Mouse (Mus musculus) heart, postnatal 0 days (tissue): ENCODE measurements at regions not wholly inside any gene's neighbourhood (a gene's known extent, or its start where the extent isn't known, plus 50 kb on each side); places are given as distances from the start of the nearest gene placed in this dataset.

Source experiments
- ATAC-seq: fragments of 200-750 bp; cut with Nextera tagmentation; 2 replicates; pipeline ENCODE4 v1.8.0; 2017; ENCODE audit warnings: low read depth, moderate number of reproducible peaks, moderate library complexity; ENCODE audit not compliant: insufficient read depth
- DNase-seq: peaks from one replicate; pipeline ENCODE4 v3.0.0-alpha.2; 2016; ENCODE audit warnings: low spot score
- H3K27ac ChIP-seq: fragments of 300-500 bp; sonication (generic); 2 replicates; pipeline ENCODE4 v1.5.1; 2014; ENCODE audit warnings: low read depth, mild to moderate bottlenecking
- H3K27me3 ChIP-seq: fragments of 300-500 bp; sonication (generic); 2 replicates; pipeline ENCODE4 v1.6.1; 2014; ENCODE audit warnings: low read length, mixed read lengths; ENCODE audit not compliant: control insufficient read depth, insufficient read depth
- H3K36me3 ChIP-seq: fragments of 300-500 bp; sonication (generic); replicated peaks from 2 replicates; pipeline ENCODE4 v1.6.1; 2014; ENCODE audit warnings: low read length, mixed read lengths; ENCODE audit not compliant: control insufficient read depth, insufficient read depth
- H3K4me1 ChIP-seq: fragments of 300-500 bp; sonication (generic); 2 replicates; pipeline ENCODE4 v1.6.1; 2014; ENCODE audit warnings: antibody characterized with exemption; ENCODE audit not compliant: control insufficient read depth, insufficient read depth
- H3K4me2 ChIP-seq: fragments of 300-500 bp; sonication (generic); 2 replicates; pipeline ENCODE4 v1.6.1; 2014; ENCODE audit warnings: low read depth, mild to moderate bottlenecking, low read length, moderate library complexity
- H3K4me3 ChIP-seq: fragments of 300-500 bp; sonication (generic); 2 replicates; pipeline ENCODE4 v1.5.1; 2014; ENCODE audit warnings: low read depth, low read length
- H3K9ac ChIP-seq: fragments of 300-500 bp; sonication (generic); replicated peaks from 2 replicates; pipeline ENCODE4 v1.6.1; 2014; ENCODE audit warnings: low read depth, low read length, mixed read lengths
- H3K9me3 ChIP-seq: fragments of 300-500 bp; sonication (generic); replicated peaks from 2 replicates; pipeline ENCODE4 v1.6.1; 2016; ENCODE audit warnings: low read length; ENCODE audit not compliant: control insufficient read depth
- CTCF ChIP-seq: IDR thresholded peaks from 2 replicates; pipeline ENCODE4 v1.5.1; 2016; ENCODE audit warnings: antibody characterized with exemption, control low read depth, low read depth
- EP300 ChIP-seq: IDR thresholded peaks from 2 replicates; pipeline ENCODE4 v1.6.1; 2016; ENCODE audit warnings: antibody characterized with exemption, low read depth
- WGBS: fragments of 180-500 bp; shearing (Covaris S2); extraction: QIAGEN DNeasy Blood & Tissue Kit; methylation state at CpG from one replicate; pipeline ENCODE4 v1.1.7; 2014; 5-methylcytosine and 5-hydroxymethylcytosine counted together

DNA sequence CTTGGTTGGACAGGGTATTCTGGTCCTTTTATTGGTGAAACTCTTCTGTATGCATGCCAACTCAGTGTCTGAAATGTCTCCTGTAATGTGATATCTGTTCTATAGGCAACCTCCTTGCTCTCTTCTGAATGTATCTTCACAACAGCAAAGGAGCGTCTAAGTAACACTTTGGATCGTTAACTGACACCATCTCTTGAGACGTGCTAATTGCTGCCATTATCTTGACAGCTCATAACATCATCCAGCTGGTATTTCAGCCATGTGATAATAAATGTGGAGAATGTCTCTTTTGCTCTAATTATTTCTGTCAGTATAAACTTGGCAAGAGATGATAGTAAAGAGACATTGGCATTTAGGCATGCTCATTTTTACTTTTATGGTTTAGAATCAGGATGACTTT, 68.8 kb upstream of the Col8a1 start:
- H3K9ac ChIP-seq = no peak overlapping the region
- H3K27me3 ChIP-seq = no peaks in the 10 kb centered on the region
- no peaks in the 10 kb centered on the region for H3K9me3 ChIP-seq
- H3K4me3 ChIP-seq = no peak overlapping the region
- H3K36me3 ChIP-seq = no peaks in the 10 kb centered on the region
- no peak for ATAC-seq
- H3K4me2 ChIP-seq = no peak overlapping the region
- no peaks in the 10 kb centered on the region for H3K4me1 ChIP-seq
- DNase-seq = no peak
- 30% methylated on average over 3 of the region's 3 CpGs for WGBS
- H3K27ac ChIP-seq = no peak overlapping the region
- no peak for TF ChIP-seq EP300
- no peak for TF ChIP-seq CTCF

DNA sequence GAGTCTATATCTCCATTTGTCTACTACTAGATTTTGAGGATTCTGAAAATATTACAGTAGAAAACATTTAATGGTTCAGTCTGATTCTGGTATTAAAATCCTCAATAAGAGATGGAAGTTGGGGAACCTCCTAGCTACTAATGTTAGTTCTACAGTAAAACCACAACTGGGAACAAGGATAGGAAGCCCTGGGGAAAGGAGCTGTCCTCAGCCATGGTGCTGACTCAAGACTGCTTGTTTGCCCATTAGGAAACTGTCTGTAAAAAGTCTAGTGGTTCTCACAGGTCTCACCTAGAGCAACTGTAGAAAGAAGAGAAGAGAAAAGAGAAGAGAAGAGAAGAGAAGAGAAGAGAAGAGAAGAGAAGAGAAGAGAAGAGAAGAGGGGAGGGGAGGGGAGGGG, 90.9 kb upstream of the Col8a1 start:
- Histone ChIP-seq H3K4me3 (no peak overlapping the region), H3K9me3 (no peaks in the 10 kb centered on the region), H3K27ac (no peak overlapping the region), H3K27me3 (no peaks in the 10 kb centered on the region), H3K4me1 (no peaks in the 10 kb centered on the region), H3K4me2 (no peak overlapping the region), H3K9ac (no peak overlapping the region), H3K36me3 (no peaks in the 10 kb centered on the region)
- DNase-seq (no peak), ATAC-seq (no peak)
- no peak for TF ChIP-seq CTCF
- no peak for TF ChIP-seq EP300

DNA sequence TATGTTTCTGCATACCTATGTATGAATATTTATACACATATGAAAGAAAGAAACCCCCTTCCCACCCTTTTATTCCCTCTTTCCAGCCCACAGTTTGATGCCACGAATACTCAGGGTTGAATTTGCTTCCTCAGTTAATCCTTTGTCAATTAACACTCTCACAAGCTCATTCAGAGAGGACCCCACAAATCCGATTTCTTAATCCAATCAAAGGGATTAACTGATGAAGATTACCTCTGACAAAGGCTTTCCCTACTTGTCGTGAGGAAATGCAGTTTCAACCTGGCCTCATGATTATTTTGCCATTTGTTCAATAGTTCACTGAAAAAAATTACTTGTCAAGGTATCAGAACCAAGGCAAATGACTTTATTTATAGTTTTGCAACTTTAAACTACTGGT, 91.8 kb upstream of the Col8a1 start:
- H3K27ac ChIP-seq = no peak overlapping the region
- no peak for TF ChIP-seq EP300
- no peak overlapping the region for H3K4me3 ChIP-seq
- ATAC-seq (no peak), DNase-seq (no peak)
- no peaks in the 10 kb centered on the region for H3K36me3 ChIP-seq
- 19% methylated on average over 3 of the region's 3 CpGs for WGBS
- H3K27me3 ChIP-seq = no peaks in the 10 kb centered on the region
- H3K4me1 ChIP-seq = no peaks in the 10 kb centered on the region
- no peak overlapping the region for H3K4me2 ChIP-seq
- no peaks in the 10 kb centered on the region for H3K9me3 ChIP-seq
- no peak overlapping the region for H3K9ac ChIP-seq

DNA sequence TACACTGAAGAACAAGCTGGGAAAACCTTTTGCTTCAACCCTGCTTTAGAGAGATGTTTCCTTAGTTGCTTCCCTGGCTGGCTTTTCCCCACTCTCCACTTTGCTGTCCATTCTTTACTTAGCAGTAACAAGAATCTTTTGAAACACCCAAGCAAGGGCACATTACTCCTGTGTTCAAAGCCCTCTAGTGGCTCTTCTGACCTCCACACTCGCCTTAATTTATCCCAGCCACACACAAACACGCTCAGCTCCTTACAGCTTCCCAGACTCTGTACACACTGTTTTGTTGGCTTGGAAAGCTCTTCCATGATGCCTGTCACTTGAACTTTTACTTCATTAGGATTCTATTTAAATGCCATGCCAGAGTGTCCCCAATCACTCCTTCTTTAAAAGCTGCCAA, 97.3 kb upstream of the Col8a1 start:
- ATAC-seq (no peak), DNase-seq (no peak)
- H3K4me2 ChIP-seq = no peak overlapping the region
- H3K27me3 ChIP-seq = no peaks in the 10 kb centered on the region
- no peaks in the 10 kb centered on the region for H3K9me3 ChIP-seq
- 0 out of 2 replicates have a peak, but pooled peaks cover 2% of the 10 kb centered on the region for H3K4me1 ChIP-seq
- H3K36me3 ChIP-seq = no peaks in the 10 kb centered on the region
- 61% methylated on average over 2 of the region's 2 CpGs for WGBS
- TF ChIP-seq CTCF (no peak), EP300 (no peak)
- no peak overlapping the region for H3K27ac ChIP-seq
- H3K4me3 ChIP-seq = no peak overlapping the region
- no peak overlapping the region for H3K9ac ChIP-seq

DNA sequence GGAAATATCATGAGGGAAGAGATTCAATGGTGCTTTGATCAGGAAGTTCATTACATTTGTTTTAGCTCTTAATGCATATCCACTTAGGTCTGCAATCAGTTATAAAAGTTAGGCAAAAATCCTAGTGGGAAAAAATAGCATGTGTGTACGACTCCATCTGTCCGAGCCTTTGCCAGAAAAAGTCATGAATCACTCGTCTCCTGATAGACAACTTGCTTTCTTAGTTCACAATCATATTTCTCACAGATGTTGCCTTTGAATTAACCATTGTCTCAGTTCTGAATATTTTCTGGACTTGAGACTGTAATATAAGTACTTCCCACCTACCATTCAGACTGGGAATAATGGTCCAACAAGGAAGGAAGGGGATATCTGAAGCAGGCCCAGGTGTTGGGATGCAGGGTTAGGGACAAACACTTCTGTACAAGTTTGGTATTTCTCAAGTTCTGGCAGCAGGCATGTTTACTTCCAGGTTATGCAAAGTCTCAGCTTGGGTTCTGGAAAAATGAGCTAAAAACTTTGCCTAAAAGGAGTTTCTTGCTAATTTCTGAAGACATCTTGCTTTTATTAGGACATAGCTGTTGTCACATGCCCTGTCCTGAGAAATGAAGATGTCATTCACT, 98.4 kb upstream of the Col8a1 start:
- H3K4me1 ChIP-seq = 0 out of 2 replicates have a peak, but pooled peaks cover 2% of the 10 kb centered on the region
- H3K27ac ChIP-seq = no peak overlapping the region
- TF ChIP-seq EP300 (no peak), CTCF (no peak)
- no peak for DNase-seq
- H3K36me3 ChIP-seq = no peaks in the 10 kb centered on the region
- no peak overlapping the region for H3K4me3 ChIP-seq
- no peaks in the 10 kb centered on the region for H3K9me3 ChIP-seq
- WGBS = 41% methylated on average over 3 of the region's 3 CpGs
- H3K27me3 ChIP-seq = no peaks in the 10 kb centered on the region
- H3K9ac ChIP-seq = no peak overlapping the region
- ATAC-seq = no peak
- no peak overlapping the region for H3K4me2 ChIP-seq

DNA sequence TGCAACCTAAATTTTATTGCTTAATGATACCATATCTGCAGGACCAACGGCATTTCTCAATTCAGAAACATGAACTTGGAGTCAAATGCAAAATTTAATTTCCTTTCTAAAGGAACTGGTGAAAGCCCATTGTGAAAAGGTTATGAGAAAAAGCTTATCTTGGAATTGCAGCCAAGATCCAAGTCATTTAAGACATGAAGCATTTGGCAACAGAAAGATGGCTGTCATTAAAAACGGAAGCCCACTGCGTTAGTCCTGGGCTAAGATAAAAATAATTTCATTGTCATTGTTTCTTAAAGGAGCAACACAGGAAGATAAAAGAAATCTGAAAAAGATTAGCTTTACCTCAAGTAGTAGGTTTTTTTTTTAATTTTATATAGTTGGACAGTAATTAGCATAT, 99.2 kb upstream of the Col8a1 start:
- H3K36me3 ChIP-seq = no peaks in the 10 kb centered on the region
- H3K4me1 ChIP-seq = peaks cover 5% of the 10 kb centered on the region; the same call in 1 of the 2 replicates
- H3K27ac ChIP-seq = no peak overlapping the region
- WGBS = 36% methylated on average over 3 of the region's 3 CpGs
- no peaks in the 10 kb centered on the region for H3K9me3 ChIP-seq
- ATAC-seq = no peak
- TF ChIP-seq CTCF (no peak), EP300 (no peak)
- H3K4me2 ChIP-seq = no peak overlapping the region
- H3K27me3 ChIP-seq = no peaks in the 10 kb centered on the region
- no peak for DNase-seq
- no peak overlapping the region for H3K9ac ChIP-seq
- H3K4me3 ChIP-seq = no peak overlapping the region
